Mouse (Mus musculus) adrenal gland, postnatal 4 days (tissue): ENCODE measurements around the gene Cdkal1. TPM values are rescaled to one million over a fixed set of nuclear protein-coding genes. Genes with fewer than 3 reads are reported as not detected.

Experiments
- DNase-seq, 2 experiments: peaks; one replicate each; pipeline ENCODE4 v3.0.0; 2021 to 2022; ENCODE audit warnings: low spot score in 2 of 2, mixed read lengths in 2 of 2
- total RNA-seq, 2 experiments: library from RNA; stranded (reverse); gene quantifications; 2 replicates each; pipeline ENCODE4 v1.2.3; 2021

The Cdkal1 gene
- total RNA-seq, 2 experiments from 2014 or later: 31.9 to 34.3 TPM

- DNase-seq: no peak
Observed at GRCm38 (mm10) chr13:29637788-29638187, 217.7 kb downstream of the Cdkal1 start.

- DNase-seq: no peak
Observed at GRCm38 (mm10) chr13:29635581-29635980, 219.9 kb downstream of the Cdkal1 start.

GRCm38 (mm10) chr13:29631342-29631741, 224.1 kb downstream of the Cdkal1 start:
- no peak for DNase-seq

GRCm38 (mm10) chr13:29628607-29629006, 226.9 kb downstream of the Cdkal1 start:
- DNase-seq: no peak

- DNase-seq: peak in 1 of 2 experiments; percentile 29
Observed at GRCm38 (mm10) chr13:29627438-29628124, 227.9 kb downstream of the Cdkal1 start.

GRCm38 (mm10) chr13:29624929-29625328, 230.5 kb downstream of the Cdkal1 start:
- DNase-seq: no peak

- no peak for DNase-seq
Observed at GRCm38 (mm10) chr13:29623636-29624239, 231.7 kb downstream of the Cdkal1 start.

GRCm38 (mm10) chr13:29621881-29622280, 233.6 kb downstream of the Cdkal1 start:
- no peak for DNase-seq

GRCm38 (mm10) chr13:29621363-29621762, 234.1 kb downstream of the Cdkal1 start:
- no peak for DNase-seq

- no peak for DNase-seq
Observed at GRCm38 (mm10) chr13:29620826-29621225, 234.6 kb downstream of the Cdkal1 start.

GRCm38 (mm10) chr13:29616654-29617171, 238.8 kb downstream of the Cdkal1 start:
- DNase-seq: no peak

GRCm38 (mm10) chr13:29615987-29616386, 239.5 kb downstream of the Cdkal1 start:
- no peak for DNase-seq

GRCm38 (mm10) chr13:29615081-29615480, 240.4 kb downstream of the Cdkal1 start:
- DNase-seq: no peak

- DNase-seq: no peak
Observed at GRCm38 (mm10) chr13:29610051-29610931, 245.2 kb downstream of the Cdkal1 start.

- DNase-seq: no peak
Observed at GRCm38 (mm10) chr13:29609441-29609840, 246.0 kb downstream of the Cdkal1 start.

- peak in 1 of 2 experiments; percentile 42 for DNase-seq
Observed at GRCm38 (mm10) chr13:29604241-29604640, 251.2 kb downstream of the Cdkal1 start.

GRCm38 (mm10) chr13:29603597-29603996, 251.9 kb downstream of the Cdkal1 start:
- no peak for DNase-seq

GRCm38 (mm10) chr13:29601033-29601432, 254.4 kb downstream of the Cdkal1 start:
- DNase-seq: no peak

GRCm38 (mm10) chr13:29599646-29600045, 255.8 kb downstream of the Cdkal1 start:
- DNase-seq: no peak

GRCm38 (mm10) chr13:29596735-29597134, 258.7 kb downstream of the Cdkal1 start:
- no peak for DNase-seq

- DNase-seq: no peak
Observed at GRCm38 (mm10) chr13:29593096-29593495, 262.4 kb downstream of the Cdkal1 start.

- DNase-seq: no peak
Observed at GRCm38 (mm10) chr13:29590685-29591084, 264.8 kb downstream of the Cdkal1 start.
